Mouse (Mus musculus) lung, embryonic 15.5 days (tissue): ENCODE data around the gene Pea15a. TPM values are rescaled to one million over a fixed set of nuclear protein-coding genes. Genes with fewer than 3 reads are reported as not detected.
A peak's percentile ranks its signal among the peaks of the same experiment; 100 is the strongest.

Experiments used
- ATAC-seq: fragments of 200-750 bp; cut with Nextera tagmentation; 2 replicates; pipeline ENCODE4 v1.8.0; 2017; ENCODE audit warnings: moderate number of reproducible peaks, borderline replicate concordance; ENCODE audit not compliant: low FRiP score, low TSS enrichment; ENCODE audit errors: extremely low read depth
- H3K27ac ChIP-seq: fragments of 300-500 bp; sonication (generic); 2 replicates; pipeline ENCODE4 v1.5.1; 2015; ENCODE audit warnings: moderate library complexity, mild to moderate bottlenecking, inconsistent platforms
- H3K27me3 ChIP-seq: fragments of 300-500 bp; sonication (generic); 2 replicates; pipeline ENCODE4 v1.6.1; 2015; ENCODE audit warnings: inconsistent platforms
- H3K36me3 ChIP-seq: fragments of 300-500 bp; sonication (generic); 2 replicates; pipeline ENCODE4 v1.6.1; 2015; ENCODE audit warnings: inconsistent platforms
- H3K4me1 ChIP-seq: fragments of 300-500 bp; sonication (generic); 2 replicates; pipeline ENCODE4 v1.6.1; 2015; ENCODE audit warnings: inconsistent platforms
- H3K4me2 ChIP-seq: fragments of 300-500 bp; sonication (generic); 2 replicates; pipeline ENCODE4 v1.6.1; 2015; ENCODE audit warnings: inconsistent platforms, mild to moderate bottlenecking, moderate library complexity
- H3K4me3 ChIP-seq: fragments of 300-500 bp; sonication (generic); 2 replicates; pipeline ENCODE4 v1.5.1; 2015; ENCODE audit warnings: mild to moderate bottlenecking, inconsistent platforms
- H3K9ac ChIP-seq: fragments of 300-500 bp; sonication (generic); 2 replicates; pipeline ENCODE4 v1.6.1; 2015; ENCODE audit warnings: inconsistent platforms
- H3K9me3 ChIP-seq: fragments of 300-500 bp; sonication (generic); 2 replicates; pipeline ENCODE4 v1.6.1; 2016; ENCODE audit warnings: inconsistent platforms
- WGBS: fragments of 180-500 bp; shearing (Covaris S2); methylation state at CpG from one replicate; pipeline ENCODE4 v1.1.7; 2015; 5-methylcytosine and 5-hydroxymethylcytosine counted together
- polyA plus RNA-seq: library from polyadenylated mRNA; unstranded; fragments of >200 nt; fragmentation: Nextera tagmentation; extraction: Ambion mirVana; gene quantifications from 2 replicates; pipeline ENCODE4 v1.2.1, GENCODE M21; 2015

Pea15a gene
- polyA plus RNA-seq, 1 experiment from 2014 or later = 146 TPM

DNA sequence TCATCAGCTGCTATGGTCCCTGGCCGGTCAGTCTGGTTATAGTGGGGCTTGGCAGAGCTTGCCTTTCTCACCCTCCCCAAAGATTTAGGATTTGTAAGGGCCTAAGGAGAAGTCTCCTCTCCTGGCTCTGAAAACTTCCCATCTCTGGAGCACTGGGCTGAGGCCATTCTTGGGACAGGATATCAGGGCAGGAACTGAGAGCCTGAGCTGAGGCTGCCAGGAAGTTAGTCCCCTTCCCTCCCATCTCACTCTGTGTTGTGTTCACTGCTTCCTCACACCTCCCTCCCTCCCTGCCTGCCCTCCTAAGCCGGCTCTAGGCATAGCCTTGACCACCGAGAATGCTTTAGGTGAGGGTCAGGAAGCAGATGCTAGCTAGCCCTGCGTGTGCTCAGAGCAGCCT is 3.0 kb downstream of the Pea15a start:
- Histone ChIP-seq H3K4me2 (peak overlapping the region; percentile 70), H3K27ac (peak overlapping the region; percentile 90), H3K9ac (no peak overlapping the region), H3K9me3 (no peaks in the 10 kb centered on the region), H3K4me1 (peaks cover 71% of the 10 kb centered on the region), H3K4me3 (no peak overlapping the region), H3K36me3 (peaks cover 18% of the 10 kb centered on the region; the same call in 1 of the 2 replicates), H3K27me3 (no peaks in the 10 kb centered on the region)
- peak; percentile 8; the same call in 1 of the 2 replicates for ATAC-seq
- 7% methylated on average over 4 of the region's 4 CpGs for WGBS

DNA sequence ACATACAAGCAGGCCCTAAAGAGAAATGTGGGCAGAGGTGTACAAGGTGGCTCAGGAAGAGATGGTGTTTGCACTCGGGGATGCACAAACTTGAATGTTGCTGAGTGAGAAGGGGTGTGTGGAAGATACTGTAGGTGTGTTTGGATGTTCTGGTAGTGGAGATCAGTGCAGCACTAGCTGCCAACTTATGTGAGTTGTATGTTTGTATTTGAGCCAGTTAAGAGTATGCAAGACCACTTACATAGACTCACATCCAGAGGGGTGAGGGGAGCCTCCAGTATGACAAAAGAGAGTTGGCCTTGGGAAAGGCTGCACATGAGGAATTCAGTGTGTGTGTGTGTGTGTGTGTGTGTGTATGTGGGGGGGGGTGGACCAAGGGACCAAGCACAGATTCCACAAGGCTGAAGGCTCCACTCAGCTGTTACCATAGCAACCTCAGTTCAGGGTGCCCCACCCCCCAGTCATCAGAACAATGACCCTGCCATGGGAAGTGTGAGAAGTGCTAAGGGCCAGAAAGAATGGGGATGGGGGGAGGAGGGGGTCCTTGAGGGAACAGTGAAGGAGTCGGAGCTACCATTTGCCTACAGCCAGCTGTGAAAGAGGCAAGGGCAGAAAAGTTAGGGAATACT is 3.6 kb downstream of the Pea15a start:
- Histone ChIP-seq H3K4me2 (peak overlapping the region; percentile 70), H3K9ac (no peak overlapping the region), H3K27me3 (no peaks in the 10 kb centered on the region), H3K4me1 (peaks cover 71% of the 10 kb centered on the region), H3K36me3 (peaks cover 24% of the 10 kb centered on the region), H3K9me3 (no peaks in the 10 kb centered on the region), H3K27ac (peak overlapping the region; percentile 90), H3K4me3 (no peak overlapping the region)
- 12% methylated on average over 2 of the region's 2 CpGs for WGBS
- ATAC-seq = peak; percentile 4

DNA sequence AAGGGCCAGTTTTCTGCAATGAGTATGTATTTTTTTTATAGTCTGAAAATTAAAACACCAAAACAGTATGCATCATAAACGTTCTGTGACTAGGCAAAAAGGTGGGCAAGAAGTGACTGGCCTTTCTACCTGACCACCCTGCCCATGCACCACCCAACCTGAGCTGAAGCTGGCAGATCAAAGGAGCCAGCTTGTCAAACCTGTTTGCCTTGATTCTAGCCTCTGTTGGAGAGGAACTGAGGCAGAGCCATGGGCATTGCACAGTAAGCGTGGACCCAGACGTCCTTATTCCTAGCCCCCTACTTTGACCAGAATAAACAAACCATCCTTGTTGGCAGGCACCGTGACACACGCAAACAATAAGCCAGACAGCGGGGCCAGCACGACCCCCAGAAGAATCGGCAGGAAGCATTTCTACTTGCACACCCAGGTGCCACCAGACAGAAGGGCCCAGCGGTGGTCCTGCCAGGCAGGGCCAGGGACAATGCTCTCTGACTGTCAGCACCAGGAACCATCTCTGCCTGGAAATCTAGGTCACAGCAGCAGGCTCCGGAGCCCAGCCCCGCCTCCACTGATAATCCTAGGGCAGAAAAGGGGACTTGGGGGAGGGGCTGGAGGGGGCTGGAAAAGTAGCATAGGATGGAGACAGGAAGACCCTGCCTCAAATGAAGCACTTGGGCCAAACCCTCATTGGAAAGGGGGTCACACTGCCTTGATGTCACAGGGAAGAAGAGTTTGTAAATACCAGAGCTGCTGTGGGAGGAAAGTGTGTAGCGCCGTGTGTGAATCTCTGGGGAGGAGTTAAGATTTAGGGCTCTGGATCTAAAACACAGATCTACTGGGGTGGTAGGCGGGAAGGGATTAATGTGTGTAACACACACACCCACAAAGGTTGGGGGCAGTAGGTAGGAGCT is 4.4 kb downstream of the Pea15a start:
- Histone ChIP-seq H3K4me1 (peaks cover 69% of the 10 kb centered on the region), H3K27ac (peak overlapping the region; percentile 90), H3K9me3 (no peaks in the 10 kb centered on the region), H3K27me3 (no peaks in the 10 kb centered on the region), H3K36me3 (peaks cover 32% of the 10 kb centered on the region), H3K4me2 (peak overlapping the region; percentile 70), H3K9ac (no peak overlapping the region; the same call in 1 of the 2 replicates), H3K4me3 (no peak overlapping the region)
- WGBS = 16% methylated on average over 14 of the region's 14 CpGs
- ATAC-seq = no peak

DNA sequence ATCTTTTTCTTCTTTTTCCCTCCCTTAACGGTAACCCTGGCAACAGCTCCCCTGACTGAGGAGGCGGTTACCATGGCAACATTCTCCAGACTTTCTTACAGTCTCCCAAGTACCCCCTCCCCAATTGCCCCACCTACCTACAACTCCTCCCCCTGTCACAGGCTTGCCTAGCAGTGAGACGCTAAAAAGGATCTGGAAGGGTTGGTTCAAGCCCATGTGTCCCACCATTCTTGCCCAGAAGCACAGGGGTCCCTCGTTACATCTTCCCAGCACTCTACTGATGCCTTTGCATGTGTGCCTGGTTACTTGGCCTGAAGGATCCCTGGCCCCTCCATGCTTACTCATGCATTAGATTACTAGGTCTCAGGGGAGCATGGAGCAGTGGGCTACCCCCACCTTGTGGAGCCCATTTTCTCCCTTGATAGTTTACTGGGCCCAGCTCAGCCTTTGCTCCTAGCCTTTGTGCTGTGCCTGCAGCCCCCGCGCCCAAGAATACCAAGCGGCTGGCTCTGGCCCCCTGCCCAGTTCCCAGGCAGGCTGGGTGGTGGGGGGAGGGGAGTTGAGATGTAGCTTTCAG is 5.6 kb downstream of the Pea15a start:
- Histone ChIP-seq H3K4me3 (no peak overlapping the region), H3K36me3 (peaks cover 44% of the 10 kb centered on the region), H3K9ac (no peak overlapping the region), H3K9me3 (no peaks in the 10 kb centered on the region), H3K27me3 (no peaks in the 10 kb centered on the region), H3K27ac (peak overlapping the region; percentile 38; the same call in 1 of the 2 replicates), H3K4me2 (no peak overlapping the region), H3K4me1 (peaks cover 61% of the 10 kb centered on the region)
- ATAC-seq = no peak
- 30% methylated on average over 7 of the region's 7 CpGs for WGBS

DNA sequence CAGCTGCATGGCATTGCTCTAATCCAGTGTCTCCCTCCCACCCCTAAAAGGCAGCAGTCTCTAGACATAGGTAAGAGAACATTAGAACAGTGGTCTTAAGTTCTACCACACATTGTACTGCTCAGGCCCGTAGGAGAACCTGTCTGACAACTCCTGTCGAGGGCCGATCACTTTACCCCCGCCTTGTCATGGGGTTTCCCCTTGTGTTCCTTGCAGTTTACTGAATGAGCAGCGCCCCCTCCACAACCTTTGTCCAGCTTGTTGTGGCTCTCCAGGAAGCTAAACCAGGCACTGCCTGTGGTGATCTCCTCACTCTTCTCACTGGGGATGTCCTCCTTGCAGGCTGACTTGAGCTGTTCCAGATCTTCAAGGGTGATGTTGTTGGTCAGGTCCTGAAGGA is 6.4 kb downstream of the Pea15a start:
- H3K4me1 ChIP-seq = peaks cover 53% of the 10 kb centered on the region
- H3K9ac ChIP-seq = no peak overlapping the region
- no peak overlapping the region for H3K4me2 ChIP-seq
- peaks cover 51% of the 10 kb centered on the region for H3K36me3 ChIP-seq
- no peaks in the 10 kb centered on the region for H3K27me3 ChIP-seq
- H3K9me3 ChIP-seq = no peaks in the 10 kb centered on the region
- 73% methylated on average over 5 of the region's 5 CpGs for WGBS
- peak overlapping the region; percentile 48; the same call in 1 of the 2 replicates for H3K27ac ChIP-seq
- H3K4me3 ChIP-seq = no peak overlapping the region
- ATAC-seq = no peak

DNA sequence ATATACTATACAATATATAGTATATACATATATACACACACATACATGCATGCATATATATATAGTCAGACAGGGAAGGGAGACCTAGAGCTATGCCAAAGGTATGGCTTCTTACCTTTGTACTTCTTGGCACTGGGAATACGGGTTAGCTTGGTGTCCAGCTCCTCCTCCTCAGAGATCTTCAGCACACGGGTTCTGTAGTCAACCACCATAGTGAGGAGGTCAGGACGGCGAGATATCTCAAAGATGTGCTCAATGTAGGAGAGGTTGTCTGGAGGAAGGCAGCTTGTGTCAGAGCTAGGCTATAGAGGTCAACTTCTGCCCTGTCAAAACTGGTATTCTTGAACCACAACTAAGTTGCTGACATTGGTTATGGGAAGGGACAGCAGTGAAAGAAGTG is 7.6 kb downstream of the Pea15a start:
- no peak overlapping the region for H3K27ac ChIP-seq
- 89% methylated on average over 4 of the region's 4 CpGs for WGBS
- H3K4me2 ChIP-seq = no peak overlapping the region
- H3K9ac ChIP-seq = no peak overlapping the region
- no peaks in the 10 kb centered on the region for H3K9me3 ChIP-seq
- H3K36me3 ChIP-seq = peaks cover 63% of the 10 kb centered on the region
- no peaks in the 10 kb centered on the region for H3K27me3 ChIP-seq
- H3K4me1 ChIP-seq = peaks cover 42% of the 10 kb centered on the region
- ATAC-seq = no peak
- H3K4me3 ChIP-seq = no peak overlapping the region

DNA sequence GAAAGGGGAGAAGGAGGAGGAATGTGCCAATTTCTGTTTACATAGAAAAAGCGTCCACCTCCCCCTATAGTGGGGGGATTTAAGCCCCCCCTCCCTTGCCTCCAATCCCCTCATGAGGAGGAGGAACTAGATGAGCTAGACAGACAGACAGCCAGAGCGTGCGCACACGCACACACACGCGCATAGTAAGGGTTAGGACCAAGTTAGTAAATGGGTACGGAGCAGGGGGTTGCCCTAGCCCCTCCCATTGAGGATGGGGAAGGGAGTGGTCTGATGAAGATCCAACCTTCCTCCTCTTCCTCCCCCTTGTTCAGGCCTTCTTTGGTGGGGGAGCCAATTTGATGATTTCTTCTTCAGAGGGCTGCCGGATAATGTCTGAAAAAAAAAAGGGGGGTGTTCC is 8.3 kb downstream of the Pea15a start:
- Histone ChIP-seq H3K4me2 (no peak overlapping the region), H3K4me3 (no peak overlapping the region), H3K9ac (no peak overlapping the region), H3K27me3 (no peaks in the 10 kb centered on the region), H3K36me3 (peaks cover 69% of the 10 kb centered on the region), H3K4me1 (peaks cover 35% of the 10 kb centered on the region), H3K9me3 (no peaks in the 10 kb centered on the region), H3K27ac (no peak overlapping the region)
- no peak for ATAC-seq
- WGBS = 87% methylated on average over 8 of the region's 8 CpGs

DNA sequence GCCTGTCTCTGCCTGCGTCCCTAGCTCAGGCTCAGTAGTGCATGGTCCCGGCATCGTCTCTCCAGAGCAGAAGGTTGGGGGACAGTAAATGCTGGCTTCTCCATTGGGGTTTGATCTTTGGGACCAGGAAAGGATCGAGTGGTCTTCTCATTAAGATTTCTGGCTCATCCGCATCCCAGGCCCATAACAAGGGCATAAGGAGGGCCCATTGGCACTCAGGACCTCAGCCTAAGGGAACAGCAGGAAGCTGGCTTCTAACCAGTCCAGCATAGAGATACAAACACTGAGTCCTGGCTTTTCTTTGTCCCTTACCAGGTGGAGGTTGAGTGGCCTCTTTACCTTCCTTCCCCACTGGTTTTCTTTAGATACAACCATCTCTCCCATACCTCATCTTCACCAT is 8.8 kb downstream of the Pea15a start:
- Histone ChIP-seq H3K9ac (no peak overlapping the region), H3K9me3 (no peaks in the 10 kb centered on the region), H3K36me3 (peaks cover 69% of the 10 kb centered on the region)

DNA sequence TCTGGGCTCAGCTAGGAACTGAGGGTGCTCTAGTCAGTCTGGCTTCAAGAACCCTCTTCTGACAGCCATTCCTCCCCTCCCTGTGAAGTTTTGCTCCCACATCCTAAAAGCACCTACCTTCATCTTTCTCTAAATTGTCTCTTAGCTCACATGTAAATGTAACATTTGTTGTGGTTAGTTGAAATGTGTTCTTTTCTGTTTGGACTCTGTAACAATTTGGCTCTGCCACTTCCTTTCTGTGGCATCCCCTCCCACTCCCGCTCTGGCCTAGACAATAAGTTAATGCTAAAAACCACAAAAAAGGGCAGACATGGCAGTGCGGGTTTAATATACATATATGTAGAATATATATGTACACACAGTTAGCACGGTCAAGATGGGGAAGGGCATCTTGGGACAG is 9.5 kb downstream of the Pea15a start:
- Histone ChIP-seq H3K27me3 (no peaks in the 10 kb centered on the region), H3K36me3 (peaks cover 76% of the 10 kb centered on the region), H3K27ac (no peak overlapping the region), H3K4me2 (no peak overlapping the region), H3K9ac (no peak overlapping the region), H3K4me3 (no peak overlapping the region), H3K4me1 (peaks cover 24% of the 10 kb centered on the region), H3K9me3 (no peaks in the 10 kb centered on the region)
- WGBS = 82% methylated on average over 3 of the region's 3 CpGs
- ATAC-seq = no peak

More for the DNA sequence above, 8.8 kb downstream of the Pea15a start:
- no peak for ATAC-seq
- Histone ChIP-seq H3K27ac (no peak overlapping the region), H3K4me1 (peaks cover 31% of the 10 kb centered on the region), H3K4me2 (no peak overlapping the region), H3K4me3 (no peak overlapping the region), H3K27me3 (no peaks in the 10 kb centered on the region)
- WGBS = 82% methylated on average over 5 of the region's 5 CpGs

DNA sequence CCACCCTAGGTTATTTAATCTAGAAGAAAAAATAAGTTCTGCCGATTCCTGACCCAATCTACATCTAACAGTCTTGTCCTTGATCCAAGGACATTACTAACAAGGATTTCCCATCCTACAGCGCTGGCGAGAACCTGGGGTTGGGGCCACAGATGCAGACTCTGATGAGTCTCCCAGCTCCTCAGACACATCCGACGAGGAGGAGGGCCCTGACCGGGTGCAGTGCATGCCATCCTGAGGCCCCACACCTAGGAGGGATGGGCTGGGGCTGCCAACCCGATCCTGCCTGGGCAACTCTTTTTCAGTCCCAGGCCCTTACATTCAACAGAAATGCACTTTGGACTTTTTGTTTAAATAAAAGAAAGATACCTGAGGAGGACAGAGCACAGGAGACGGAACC is 12.2 kb downstream of the Pea15a start:
- H3K4me1 ChIP-seq = no peaks in the 10 kb centered on the region
- no peak for ATAC-seq
- 78% methylated on average over 8 of the region's 8 CpGs for WGBS
- no peaks in the 10 kb centered on the region for H3K9me3 ChIP-seq
- no peaks in the 10 kb centered on the region for H3K27me3 ChIP-seq
- no peak overlapping the region for H3K9ac ChIP-seq
- no peak overlapping the region for H3K27ac ChIP-seq
- no peak overlapping the region for H3K4me3 ChIP-seq
- no peak overlapping the region for H3K4me2 ChIP-seq
- H3K36me3 ChIP-seq = peaks cover 88% of the 10 kb centered on the region

DNA sequence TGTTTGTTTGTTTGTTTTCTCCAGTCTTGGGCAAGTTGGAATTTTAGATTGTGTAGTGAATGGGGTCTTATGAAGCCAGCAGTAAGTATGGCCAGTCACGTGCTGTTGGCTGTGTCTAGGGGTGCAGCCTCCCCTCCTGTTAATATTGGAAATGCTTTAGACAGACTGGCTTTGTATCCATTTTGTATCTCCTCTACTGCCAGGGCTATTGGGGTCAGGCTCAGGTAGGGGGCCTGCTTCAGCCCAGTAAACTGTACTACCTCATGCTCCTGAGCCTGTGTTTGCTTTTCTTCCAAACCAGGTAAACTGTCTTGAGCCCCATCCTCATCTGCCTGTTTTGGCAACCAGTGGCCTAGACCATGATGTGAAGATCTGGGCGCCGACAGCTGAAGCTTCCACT is 14.4 kb downstream of the Pea15a start:
- no peak overlapping the region for H3K27ac ChIP-seq
- peaks cover 87% of the 10 kb centered on the region for H3K36me3 ChIP-seq
- no peaks in the 10 kb centered on the region for H3K27me3 ChIP-seq
- H3K4me2 ChIP-seq = no peak overlapping the region
- no peaks in the 10 kb centered on the region for H3K9me3 ChIP-seq
- no peak overlapping the region for H3K9ac ChIP-seq
- 87% methylated on average over 3 of the region's 3 CpGs for WGBS
- ATAC-seq = no peak
- H3K4me1 ChIP-seq = no peaks in the 10 kb centered on the region
- no peak overlapping the region for H3K4me3 ChIP-seq

DNA sequence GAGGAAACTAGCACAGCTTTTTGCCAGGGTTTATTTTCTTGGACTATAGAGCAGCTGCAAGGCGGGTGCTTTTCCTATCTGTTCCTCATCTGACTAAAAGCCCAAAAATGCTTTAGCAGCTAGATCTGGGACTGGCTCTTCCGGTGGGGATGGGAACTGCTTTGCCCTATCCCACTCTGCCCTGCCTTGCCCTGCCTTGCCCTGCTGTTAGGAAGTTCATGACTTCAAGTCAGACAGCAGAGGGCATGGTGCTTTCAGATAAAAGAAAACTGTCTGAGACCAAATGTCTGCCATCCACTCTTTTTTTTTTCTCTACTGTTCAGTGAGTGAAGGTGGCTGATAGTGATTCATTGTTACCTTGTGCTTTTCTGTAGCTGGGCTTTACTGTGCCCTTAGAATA is 15.0 kb downstream of the Pea15a start:
- H3K4me1 ChIP-seq = no peaks in the 10 kb centered on the region
- no peak for ATAC-seq

More for the DNA sequence above, 15.0 kb downstream of the Pea15a start:
- WGBS = 90% methylated on average over 2 of the region's 2 CpGs
- H3K4me2 ChIP-seq = no peak overlapping the region
- H3K4me3 ChIP-seq = no peak overlapping the region
- no peak overlapping the region for H3K9ac ChIP-seq
- H3K9me3 ChIP-seq = no peaks in the 10 kb centered on the region
- H3K36me3 ChIP-seq = peaks cover 87% of the 10 kb centered on the region
- no peak overlapping the region for H3K27ac ChIP-seq
- no peaks in the 10 kb centered on the region for H3K27me3 ChIP-seq
